Mouse (Mus musculus): ENCODE measurements at regions not wholly inside any gene's neighbourhood (a gene's known extent, or its start where the extent isn't known, plus 50 kb on each side); places are given as distances from the start of the nearest gene placed in this dataset.
A peak's percentile ranks its signal among the peaks of the same experiment; 100 is the strongest.

- no peak for DNase-seq
Measured at GRCm38 (mm10) chr13:28898900-28899299, 54.6 kb downstream of the Sox4 start.

- no peak for DNase-seq
Measured at GRCm38 (mm10) chr13:28892896-28893295, 60.6 kb downstream of the Sox4 start.

GRCm38 (mm10) chr13:28887098-28887497, 66.4 kb downstream of the Sox4 start:
- DNase-seq = no peak

- no peak for DNase-seq
Measured at GRCm38 (mm10) chr13:28886691-28887090, 66.8 kb downstream of the Sox4 start.

- DNase-seq = peak; percentile 7
Measured at GRCm38 (mm10) chr13:28885083-28886037, 68.2 kb downstream of the Sox4 start.

- DNase-seq = peak in 1 of 2 experiments; percentile 6
Measured at GRCm38 (mm10) chr13:28884191-28884820, 69.2 kb downstream of the Sox4 start.

GRCm38 (mm10) chr13:28883398-28883797, 70.1 kb downstream of the Sox4 start:
- DNase-seq = no peak

- DNase-seq = no peak
Measured at GRCm38 (mm10) chr13:28880888-28881287, 72.6 kb downstream of the Sox4 start.

GRCm38 (mm10) chr13:28878692-28879091, 74.8 kb downstream of the Sox4 start:
- DNase-seq = no peak

- no peak for DNase-seq
Measured at GRCm38 (mm10) chr13:28876771-28877170, 76.7 kb downstream of the Sox4 start.

- no peak for DNase-seq
Measured at GRCm38 (mm10) chr13:28870681-28871080, 82.8 kb downstream of the Sox4 start.

GRCm38 (mm10) chr13:28867210-28867609, 86.3 kb downstream of the Sox4 start:
- no peak for DNase-seq

GRCm38 (mm10) chr13:28866686-28867085, 86.8 kb downstream of the Sox4 start:
- no peak for DNase-seq

GRCm38 (mm10) chr13:28860601-28861000, 92.9 kb downstream of the Sox4 start:
- DNase-seq = no peak

- DNase-seq = no peak
Measured at GRCm38 (mm10) chr13:28859829-28860427, 93.6 kb downstream of the Sox4 start.

- DNase-seq = no peak
Measured at GRCm38 (mm10) chr13:28858001-28858400, 95.5 kb downstream of the Sox4 start.

- DNase-seq = no peak
Measured at GRCm38 (mm10) chr13:28857201-28857600, 96.3 kb downstream of the Sox4 start.

- DNase-seq = no peak
Measured at GRCm38 (mm10) chr13:28856472-28856871, 97.0 kb downstream of the Sox4 start.

- DNase-seq = no peak
Measured at GRCm38 (mm10) chr13:28854247-28854646, 99.3 kb downstream of the Sox4 start.

GRCm38 (mm10) chr13:28848305-28848704, 105.2 kb downstream of the Sox4 start:
- DNase-seq = no peak

- no peak for DNase-seq
Measured at GRCm38 (mm10) chr13:28847478-28847877, 106.0 kb downstream of the Sox4 start.

GRCm38 (mm10) chr13:28844495-28844894, 109.0 kb downstream of the Sox4 start:
- DNase-seq = no peak

- DNase-seq = no peak
Measured at GRCm38 (mm10) chr13:28842811-28843210, 110.7 kb downstream of the Sox4 start.

GRCm38 (mm10) chr13:28840142-28840541, 113.4 kb downstream of the Sox4 start:
- no peak for DNase-seq

Data from cerebellum, postnatal 14 days (tissue).